Mouse (Mus musculus) myocyte (in vitro differentiated cells): ENCODE data around the gene Inava.

ENCODE experiments used
- CEBPB ChIP-seq: IDR thresholded peaks from 2 replicates; pipeline ENCODE4 v1.6.1; 2011; ENCODE audit warnings: mild to moderate bottlenecking, moderate library complexity; ENCODE audit not compliant: poor library complexity, insufficient read depth, severe bottlenecking
- E2F4 ChIP-seq: IDR thresholded peaks from one replicate; pipeline ENCODE4 v1.6.1; 2011; ENCODE audit warnings: mild to moderate bottlenecking, control low read depth, moderate library complexity; ENCODE audit not compliant: insufficient read depth
- MAX ChIP-seq: IDR thresholded peaks from one replicate; pipeline ENCODE4 v1.6.1; 2011; ENCODE audit warnings: low read depth, mild to moderate bottlenecking, control low read depth
- MYOD1 ChIP-seq, 3 experiments: IDR thresholded peaks; one replicate each; pipeline ENCODE4 v1.6.1; 2011; ENCODE audit warnings: control low read depth in 2 of 3, low read depth in 2 of 3, mild to moderate bottlenecking in 2 of 3, moderate library complexity in 1 of 3; ENCODE audit not compliant: insufficient read length in 2 of 3, control insufficient read depth in 1 of 3
- MYOG ChIP-seq, 3 experiments: IDR thresholded peaks; one replicate each; pipeline ENCODE4 v1.6.1; 2011; ENCODE audit warnings: control low read depth in 2 of 3, low read depth in 2 of 3, mild to moderate bottlenecking in 2 of 3; ENCODE audit not compliant: insufficient read length in 2 of 3, control insufficient read depth in 1 of 3, insufficient read depth in 1 of 3
- POLR2A ChIP-seq: IDR thresholded peaks from one replicate; pipeline ENCODE4 v1.6.1; 2011; ENCODE audit warnings: low read depth, mild to moderate bottlenecking, control low read depth, moderate library complexity; ENCODE audit not compliant: insufficient read length
- POLR2AphosphoS2 ChIP-seq: IDR thresholded peaks from one replicate; pipeline ENCODE4 v1.6.1; 2011; ENCODE audit warnings: low read depth, control low read depth; ENCODE audit not compliant: insufficient read length
- REST ChIP-seq: IDR thresholded peaks from one replicate; pipeline ENCODE4 v1.6.1; 2011; ENCODE audit warnings: mild to moderate bottlenecking, control low read depth, moderate library complexity; ENCODE audit not compliant: insufficient read depth, insufficient read length
- TCF12 ChIP-seq: IDR thresholded peaks from one replicate; pipeline ENCODE4 v1.6.1; 2011; ENCODE audit warnings: mild to moderate bottlenecking, control low read depth; ENCODE audit not compliant: poor library complexity, insufficient read depth, severe bottlenecking
- TCF3 ChIP-seq: IDR thresholded peaks from one replicate; pipeline ENCODE4 v1.6.1; 2011; ENCODE audit warnings: low read depth, control low read depth; ENCODE audit not compliant: insufficient read length
- USF1 ChIP-seq: IDR thresholded peaks from one replicate; pipeline ENCODE4 v1.6.1; 2011; ENCODE audit warnings: low read depth, mild to moderate bottlenecking, control low read depth, moderate library complexity

DNA sequence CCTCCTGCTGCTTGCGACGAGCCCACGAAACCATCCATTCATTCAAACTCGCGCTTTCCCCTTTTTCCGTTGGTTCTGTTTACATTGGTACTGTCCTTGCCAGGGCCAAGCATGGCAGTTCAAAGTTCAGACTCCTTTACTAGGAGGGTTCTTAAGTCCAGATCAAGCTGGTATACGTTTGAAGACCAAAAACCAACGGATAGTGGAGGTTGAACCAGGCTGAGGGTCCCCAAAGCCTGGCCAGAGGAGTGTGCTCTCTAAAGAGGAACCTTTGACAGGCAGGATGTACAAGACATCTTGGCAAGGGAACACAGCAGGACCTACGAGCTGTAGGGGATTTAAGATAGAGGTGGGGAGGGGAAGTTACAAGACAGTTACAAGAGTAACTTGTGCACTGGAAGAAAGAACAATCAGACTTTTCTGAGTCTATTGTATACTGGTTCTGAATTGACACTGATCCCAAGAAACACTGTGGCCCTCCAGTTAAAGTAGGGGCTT, 580 bp upstream of the Inava start:
- TF ChIP-seq E2F4 (no peak), POLR2A (no peak), MAX (no peak), TCF12 (no peak), POLR2AphosphoS2 (no peak), MYOG (IDR thresholded peaks at IDR 0.05; ENCODE audit: control insufficient read depth in 1 of 3, insufficient read depth in 1 of 3, insufficient read length in 2 of 3, low read depth in 2 of 3) (no peak), USF1 (no peak), MYOD1 (IDR thresholded peaks at IDR 0.05; ENCODE audit: control insufficient read depth in 1 of 3, insufficient read length in 2 of 3, low read depth in 2 of 3) (no peak), CEBPB (no peak), REST (no peak), TCF3 (no peak)
